Mouse (Mus musculus) common myeloid progenitor, adult 5-6 weeks (primary cell): ENCODE measurements around the gene Mrnip. TPM values are rescaled to one million over a fixed set of nuclear protein-coding genes. Genes with fewer than 3 reads are reported as not detected.
A peak's percentile ranks its signal among the peaks of the same experiment; 100 is the strongest.

Source experiments
- ATAC-seq: replicated peaks from 2 replicates; pipeline ENCODE4 v1.8.0; 2016; ENCODE audit warnings: low read depth, mild to moderate bottlenecking, moderate TSS enrichment, inconsistent platforms; ENCODE audit not compliant: poor library complexity, severe bottlenecking
- total RNA-seq: library from RNA; stranded (forward); fragments of 200-1000, 187-1606 nt; gene quantifications from 2 replicates; pipeline ENCODE4 v1.2.3, GENCODE M21; 2017

Mrnip gene
- total RNA-seq, 1 experiment from 2014 or later: 11.9 TPM

DNA sequence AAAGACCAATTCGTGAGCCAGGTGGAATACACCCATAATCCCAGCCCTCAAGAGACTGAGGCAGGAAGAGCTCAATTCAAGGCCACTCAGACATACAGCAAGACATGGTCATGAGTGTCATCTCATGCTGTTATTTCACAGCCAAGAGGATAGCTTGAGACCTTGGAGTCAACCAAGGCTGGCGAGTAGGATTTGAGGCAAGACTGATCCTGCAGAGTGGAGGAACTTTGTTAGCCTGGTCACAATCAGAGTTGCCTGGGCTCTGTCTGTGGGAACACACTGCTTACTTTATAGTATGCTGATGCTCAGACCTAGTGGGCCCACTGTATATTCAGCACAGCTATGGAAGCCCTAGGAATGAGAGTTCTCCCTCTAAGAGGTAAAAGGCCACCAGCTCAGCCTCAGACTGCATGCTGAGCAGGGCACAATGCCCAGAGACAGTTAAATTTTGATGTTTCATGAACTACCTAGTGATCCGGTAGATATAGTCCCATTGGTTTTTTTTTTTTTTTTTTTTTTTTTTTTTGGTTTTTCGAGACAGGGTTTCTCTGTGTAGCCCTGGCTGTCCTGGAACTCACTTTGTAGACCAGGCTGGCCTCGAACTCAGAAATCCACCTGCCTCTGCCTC, 24.1 kb downstream of the Mrnip start:
- ATAC-seq: no peak

DNA sequence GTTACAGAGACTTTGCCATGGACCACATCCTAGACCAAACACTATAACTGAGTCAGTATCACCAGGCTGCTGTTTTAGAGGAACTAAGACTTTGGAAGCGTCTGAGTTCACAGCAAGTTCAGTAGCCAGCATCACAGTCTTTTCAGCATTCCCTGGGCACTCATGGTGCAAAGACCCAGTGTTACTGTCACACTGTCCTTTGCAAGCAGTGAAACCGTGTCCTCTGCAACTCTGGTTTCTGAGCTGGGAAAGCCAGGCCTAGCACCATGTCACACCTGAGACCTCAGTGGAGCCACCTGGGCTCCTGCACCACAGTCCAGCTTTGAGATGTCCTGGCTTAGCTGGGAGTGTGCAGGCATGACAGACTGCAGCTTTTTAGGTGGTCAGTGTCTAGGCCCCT, 24.7 kb downstream of the Mrnip start:
- ATAC-seq: no peak

DNA sequence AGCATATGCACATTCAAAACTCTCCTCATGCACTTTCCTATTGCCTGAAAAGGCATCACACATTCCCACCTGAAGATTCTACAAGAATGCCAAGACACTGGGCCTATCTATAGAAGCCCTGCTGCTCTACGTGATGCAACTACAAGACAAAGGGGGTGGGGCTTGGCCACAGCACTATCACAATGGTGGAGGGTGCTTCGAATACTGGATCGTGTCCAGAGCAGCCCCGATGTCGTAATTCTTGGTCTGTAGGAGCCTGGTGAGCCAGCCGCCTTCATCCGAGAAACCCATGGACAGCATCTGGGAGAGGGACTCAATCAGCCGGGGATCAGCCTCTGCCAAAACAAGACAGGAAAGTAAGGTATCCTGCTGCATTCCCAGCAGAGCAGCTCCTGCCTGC, 26.4 kb downstream of the Mrnip start:
- ATAC-seq: peak; percentile 53; the same call in 1 of the 2 replicates

DNA sequence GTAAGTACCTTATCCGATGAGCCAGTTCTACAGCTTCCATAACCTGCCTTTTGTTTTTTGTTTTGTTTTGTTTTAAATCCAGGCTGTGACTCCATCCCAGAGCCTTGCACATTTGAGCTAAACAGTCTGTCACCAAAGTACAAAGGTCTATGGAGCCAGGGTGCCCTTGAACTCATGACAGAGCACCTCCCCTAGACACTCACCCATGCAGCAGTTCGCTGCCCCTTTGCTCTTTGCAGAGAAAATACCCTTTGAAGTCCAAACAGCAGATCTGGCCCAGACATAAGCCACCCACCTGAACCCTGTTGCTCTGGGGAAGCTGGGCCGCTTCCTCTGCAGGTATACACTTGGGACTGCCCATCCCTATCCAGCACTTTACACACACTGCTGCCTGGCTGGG, 27.3 kb downstream of the Mrnip start:
- no peak for ATAC-seq

DNA sequence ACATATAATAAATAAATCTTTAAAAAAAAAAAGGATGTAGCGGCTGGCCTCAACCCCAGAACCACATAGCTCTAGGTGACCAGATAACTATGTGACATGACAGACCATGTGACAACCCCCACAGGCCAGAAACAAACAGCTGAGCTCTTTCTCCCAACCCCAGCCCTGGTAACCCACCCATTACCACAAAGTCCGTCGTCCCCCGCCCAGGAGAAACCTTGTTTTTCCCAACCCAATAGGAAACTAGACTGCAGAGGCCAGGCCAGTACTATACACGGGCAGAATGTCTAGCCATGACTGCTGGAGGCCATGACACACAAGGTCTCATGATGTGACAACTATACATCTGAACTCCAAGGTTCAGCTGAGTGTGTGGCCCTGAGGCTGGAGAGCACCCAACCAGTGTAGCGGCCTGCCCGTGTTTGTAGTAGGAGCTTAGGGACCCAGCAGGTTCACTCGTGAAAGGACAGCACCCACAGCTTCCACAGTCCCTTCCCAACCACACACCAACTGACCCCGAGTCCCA, 29.1 kb downstream of the Mrnip start:
- ATAC-seq: no peak

DNA sequence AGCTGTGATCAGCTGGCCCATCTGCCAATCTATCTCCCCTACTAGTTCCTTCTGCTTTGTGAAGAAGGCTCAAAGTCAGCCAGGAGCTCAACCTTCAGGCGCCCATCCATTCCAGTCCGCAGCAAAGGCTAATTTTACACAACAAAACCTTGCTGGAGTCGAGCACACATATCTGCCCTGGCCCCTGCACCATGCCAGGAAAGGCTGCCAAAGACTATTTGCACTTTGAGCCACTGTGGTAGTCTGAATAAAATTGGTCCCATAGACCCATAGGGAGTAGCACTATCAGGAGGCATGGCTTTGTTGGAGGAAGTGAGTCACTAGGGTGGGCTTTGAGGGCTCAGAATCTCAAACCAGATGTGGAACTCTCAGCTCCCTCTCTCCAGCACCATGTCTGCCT, 31.2 kb downstream of the Mrnip start:
- no peak for ATAC-seq

DNA sequence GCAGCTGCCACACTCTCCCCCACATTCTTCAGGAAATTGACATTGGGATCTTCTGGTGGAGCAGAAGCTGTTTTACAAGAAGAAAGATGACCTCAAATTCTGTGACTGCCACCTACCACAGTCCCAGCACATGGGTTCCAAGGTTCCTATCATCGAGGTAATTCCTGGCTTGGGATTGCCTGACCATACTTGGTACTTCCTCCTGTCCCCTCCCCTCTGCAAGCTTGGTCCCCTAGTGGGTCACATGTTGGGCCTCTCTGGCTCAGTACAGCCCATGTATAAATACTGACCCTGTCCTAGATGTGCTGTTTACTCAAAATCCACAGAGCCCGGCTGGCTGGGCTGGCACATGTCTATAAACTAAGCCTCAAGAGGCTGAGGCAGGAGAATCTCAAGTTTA, 31.8 kb downstream of the Mrnip start:
- no peak for ATAC-seq

DNA sequence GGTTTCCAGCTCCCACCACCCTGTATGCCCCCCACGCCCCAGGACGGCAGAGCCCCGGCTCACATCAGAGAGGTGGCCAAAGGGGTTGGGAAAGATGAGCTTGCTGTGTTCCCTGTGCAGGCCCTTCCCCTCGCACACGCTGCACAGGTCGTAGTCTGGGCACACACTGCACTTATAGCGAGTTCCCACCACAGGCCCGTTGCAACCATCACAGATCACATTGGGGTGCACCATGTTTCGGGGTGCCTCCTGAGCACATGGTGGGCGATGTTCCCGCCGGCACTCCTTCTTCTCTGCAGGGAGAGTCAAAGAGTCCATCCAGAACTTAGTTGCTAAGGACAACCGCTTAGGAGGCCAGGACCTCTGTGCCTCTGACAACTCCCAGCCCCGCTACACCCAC, 33.1 kb downstream of the Mrnip start:
- ATAC-seq: no peak

DNA sequence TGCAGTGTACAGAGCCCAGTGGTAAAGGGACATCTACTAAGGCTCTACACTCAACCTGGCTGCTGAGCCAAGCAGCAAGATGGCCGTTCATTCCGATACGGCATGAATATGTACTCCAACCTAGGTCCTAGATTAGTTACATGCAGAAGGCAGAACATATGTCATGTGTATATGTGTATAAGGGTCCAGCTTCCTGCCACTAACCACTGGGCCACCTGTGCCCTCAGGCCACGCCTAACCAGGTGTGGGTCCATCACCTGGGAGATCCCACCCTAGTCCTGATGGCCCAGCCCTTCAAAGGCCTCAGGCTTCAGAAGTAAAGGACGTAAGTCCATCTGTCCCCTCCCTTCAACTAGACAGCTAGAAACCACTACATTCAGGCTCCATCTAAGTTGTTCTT, 33.8 kb downstream of the Mrnip start:
- ATAC-seq: no peak

DNA sequence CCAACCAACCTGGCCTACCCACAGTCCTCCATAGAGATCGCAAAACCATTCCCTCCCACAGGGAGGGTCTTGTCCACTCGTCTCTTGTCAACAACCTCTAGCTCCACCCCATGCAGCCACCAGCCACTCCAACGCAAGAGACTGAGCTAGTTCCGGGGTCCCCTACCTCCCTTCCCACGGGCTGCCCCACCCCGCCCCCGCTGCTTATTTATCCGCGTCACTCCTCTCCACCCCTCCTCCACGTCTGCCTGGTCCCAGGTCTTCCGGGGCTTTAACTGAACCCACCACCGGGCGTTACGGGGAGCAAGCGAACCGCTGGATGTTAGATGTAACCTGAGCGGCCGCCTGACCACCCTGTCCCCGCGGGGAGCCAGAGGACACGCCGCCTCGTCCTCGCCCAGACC, 35.9 kb downstream of the Mrnip start:
- peak; percentile 88 for ATAC-seq

DNA sequence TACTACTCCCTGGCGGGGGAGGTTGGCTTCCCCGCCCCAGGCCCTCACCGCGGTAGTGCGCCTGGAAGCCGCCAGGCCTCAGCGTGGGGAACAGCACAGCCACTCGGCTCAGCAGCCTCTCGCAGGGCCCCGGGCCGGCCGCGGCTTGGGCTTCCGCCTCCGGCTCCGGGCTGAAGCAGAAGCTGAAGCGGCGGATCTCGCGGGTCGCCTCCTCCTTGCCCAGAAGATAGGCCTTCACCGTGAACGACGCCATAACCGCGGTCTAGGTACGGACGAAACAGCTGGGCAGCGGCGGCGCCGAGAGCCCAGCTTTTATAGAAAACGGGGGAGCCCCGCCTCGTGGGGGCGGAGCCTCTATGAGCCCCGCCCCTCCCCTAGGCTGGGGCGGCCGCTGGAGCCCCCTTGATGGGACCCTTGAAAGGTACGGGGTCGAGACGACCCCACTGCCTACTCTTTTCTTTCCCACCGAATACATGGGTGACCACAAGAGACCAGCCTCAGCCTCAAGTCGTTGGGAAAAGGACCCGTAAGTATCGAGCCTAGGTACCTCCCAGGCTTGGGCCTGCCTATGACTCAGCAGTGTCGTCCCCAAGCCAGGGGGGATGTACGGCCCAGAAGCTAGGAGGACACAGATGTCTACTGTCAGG, 36.4 kb downstream of the Mrnip start, which contains the start of the genes Sqstm1 and Mgat4b:
Sqstm1 (minus strand) TSS at position 323 of the 647 bp plus-strand sequence.
Mgat4b (plus strand) TSS at position 386 of the 647 bp plus-strand sequence.
- ATAC-seq: peak; percentile 51

DNA sequence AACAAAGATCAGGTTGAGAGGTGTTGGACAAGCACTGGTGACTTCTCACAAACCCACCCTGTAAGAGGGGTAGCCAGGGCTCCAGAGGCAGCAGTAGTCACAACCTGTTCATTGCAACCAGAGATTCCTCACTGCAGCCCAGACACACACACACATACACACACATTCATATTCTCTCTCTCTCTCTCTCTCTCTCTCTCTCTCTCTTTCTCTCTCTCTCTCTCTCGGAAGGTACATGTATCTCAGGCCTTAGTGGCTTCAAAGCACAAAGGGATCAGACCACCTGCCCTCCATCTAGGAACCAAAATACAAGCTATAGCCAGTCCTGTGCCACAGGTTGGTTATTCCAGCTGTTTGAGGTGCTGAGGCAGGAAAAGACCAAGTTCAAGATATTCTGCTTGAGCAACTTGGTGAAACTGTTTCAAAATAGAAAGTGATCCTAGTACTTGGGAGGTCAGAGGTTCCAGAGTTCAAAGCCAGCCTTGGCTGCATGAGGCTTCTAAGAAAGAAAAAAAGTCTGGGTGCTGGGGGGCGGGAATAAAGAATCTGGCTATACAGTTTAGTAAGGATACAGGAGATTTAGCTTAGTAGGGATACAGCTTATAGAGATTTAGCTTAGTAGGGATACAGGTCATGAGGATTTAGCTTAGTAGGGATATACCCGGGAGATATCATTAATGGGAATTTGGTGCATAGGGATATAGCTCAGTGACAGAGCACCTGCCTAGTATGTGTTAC, 37.2 kb downstream of the Mrnip start:
- ATAC-seq: no peak

DNA sequence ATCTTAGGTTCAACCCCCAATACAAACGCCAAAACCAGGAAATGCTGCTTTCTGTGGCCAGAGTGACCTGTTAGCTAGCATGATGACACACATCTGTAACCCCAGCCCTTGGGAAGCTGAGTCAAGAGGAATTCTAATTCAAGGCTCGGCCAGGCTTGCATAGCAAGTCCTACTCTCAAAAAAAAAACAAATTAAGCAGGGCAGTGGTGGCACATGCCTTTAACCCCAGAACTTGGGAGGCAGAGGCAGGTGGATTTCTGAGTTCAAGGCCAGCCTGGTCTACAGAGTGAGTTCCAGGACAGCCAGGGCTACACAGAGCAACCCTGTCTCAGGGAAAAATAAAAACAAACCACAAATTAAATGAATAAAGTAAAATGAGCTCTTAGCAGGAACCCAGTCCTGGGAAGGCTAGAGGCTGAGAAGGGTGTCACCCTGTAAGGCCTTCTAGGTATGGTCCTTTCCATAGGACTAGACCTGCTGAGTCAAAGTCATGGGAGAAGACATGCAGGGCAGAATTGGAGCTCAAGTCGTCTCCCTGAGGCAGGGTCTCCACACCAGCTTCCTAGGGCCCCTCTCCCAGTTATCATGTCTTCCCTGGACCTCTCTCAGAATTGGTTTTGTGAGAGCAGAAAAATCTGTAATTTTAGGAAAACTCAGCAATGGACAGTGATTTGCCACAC, 38.0 kb downstream of the Mrnip start:
- ATAC-seq: no peak

DNA sequence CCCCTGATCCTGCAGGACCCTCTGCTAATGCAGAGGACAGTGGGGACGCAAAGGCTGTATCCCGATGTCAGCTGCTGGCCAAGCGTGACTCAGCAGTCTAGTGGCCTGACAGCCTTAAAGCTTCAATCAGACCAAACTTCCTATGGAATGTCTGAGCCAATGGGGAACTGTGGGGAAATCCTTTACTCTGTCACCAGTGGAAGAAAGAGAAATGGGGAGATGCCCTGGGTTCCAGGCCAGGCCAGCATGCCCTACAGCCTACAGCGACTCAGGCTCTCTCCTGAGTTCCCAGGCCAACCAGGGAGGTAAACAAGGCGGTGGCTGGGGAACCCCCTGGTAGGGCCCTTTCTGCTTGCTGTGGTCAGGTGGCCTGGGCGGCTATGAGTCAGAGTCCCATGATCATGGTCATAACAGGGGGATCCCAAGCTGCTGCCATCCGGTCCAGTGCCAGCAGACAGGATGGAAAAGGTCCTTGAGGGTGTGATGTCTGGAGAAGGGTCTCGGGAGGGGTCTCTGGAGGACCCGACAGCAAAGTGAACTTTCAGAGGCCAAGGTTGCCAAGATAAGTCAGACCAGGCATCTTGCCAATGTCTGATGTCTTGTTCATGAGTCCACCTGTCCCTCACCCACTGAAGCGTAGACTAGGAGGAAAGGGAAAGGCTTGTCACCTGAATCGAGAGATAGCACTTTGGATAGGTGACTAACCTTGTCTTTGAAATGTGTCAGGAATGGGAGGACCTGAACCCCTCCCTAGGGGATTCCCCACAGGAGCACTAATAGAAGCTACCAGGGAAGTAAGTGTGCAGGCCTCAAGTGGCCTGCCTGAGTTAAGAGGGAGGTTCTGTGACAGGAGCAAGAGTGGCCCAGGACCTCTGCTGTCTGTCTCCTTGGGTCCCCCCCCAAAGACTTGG, 38.9 kb downstream of the Mrnip start:
- no peak for ATAC-seq

DNA sequence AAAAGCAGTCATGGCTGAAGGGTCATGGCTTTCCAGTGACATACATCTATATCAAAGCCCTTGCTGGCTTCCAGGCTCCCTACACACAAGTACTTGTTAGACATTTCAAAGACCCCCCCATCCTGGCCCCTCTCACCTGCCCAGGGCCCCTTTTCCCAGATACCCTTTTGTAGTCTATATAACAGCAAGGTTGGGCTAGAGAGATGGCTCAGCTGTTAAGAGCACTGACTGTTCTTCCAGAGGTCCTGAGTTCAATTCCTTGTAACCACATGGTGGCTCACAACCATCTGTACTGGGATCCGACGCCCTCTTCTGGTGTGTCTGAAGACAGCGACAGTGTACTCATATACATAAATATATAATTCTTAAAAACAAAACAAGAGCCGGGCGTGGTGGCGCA, 40.4 kb downstream of the Mrnip start:
- ATAC-seq: no peak

DNA sequence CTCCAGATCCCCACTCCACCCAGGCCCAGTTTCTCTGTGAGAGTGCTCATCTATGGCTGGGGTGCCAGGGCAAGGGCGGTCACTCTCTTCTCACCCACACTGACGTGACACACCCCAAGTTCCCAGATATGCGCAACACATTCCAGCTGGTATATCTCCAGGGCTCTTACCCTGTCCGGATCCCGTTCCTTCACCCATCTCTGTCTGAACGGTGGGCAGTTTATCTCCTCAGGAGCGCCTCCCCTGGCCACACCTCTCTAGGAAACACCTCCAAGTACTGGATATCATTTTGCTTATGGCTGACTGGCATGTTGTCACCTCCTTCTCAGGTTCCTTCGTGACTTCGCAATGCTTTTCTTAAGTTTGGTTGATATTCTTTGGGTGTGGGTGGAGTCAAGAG, 41.4 kb downstream of the Mrnip start:
- no peak for ATAC-seq

DNA sequence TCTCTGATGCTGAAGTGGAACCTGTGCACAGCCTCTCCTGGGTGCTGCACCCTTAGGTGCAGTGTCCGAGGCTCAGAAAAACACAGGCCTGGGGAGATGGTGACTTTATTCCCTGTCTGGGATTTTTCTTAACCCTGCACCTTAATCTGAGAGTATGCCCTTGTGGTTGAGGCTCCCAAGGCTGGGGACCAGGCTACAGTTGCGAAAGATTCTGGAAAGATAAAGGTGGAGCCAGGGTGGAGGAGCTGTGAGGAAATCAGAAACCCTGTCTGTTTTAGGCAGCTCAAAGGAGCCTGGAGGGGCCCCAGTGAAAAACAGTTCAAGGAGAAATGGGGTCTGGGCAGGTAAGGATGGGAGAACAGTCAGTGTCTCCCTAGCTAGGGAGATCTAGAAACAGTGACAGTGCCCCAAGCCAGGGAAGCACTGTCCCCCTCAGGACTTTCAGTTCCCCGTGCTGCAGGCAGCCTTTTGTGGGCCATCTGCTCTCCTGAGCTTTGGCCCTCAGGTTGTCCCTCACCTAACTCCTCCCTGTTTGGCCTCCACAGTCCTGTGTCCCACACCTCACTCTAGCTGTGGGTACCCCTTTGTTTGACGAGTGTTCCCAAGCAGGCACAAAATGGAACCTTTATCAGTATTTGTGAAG, 42.6 kb downstream of the Mrnip start:
- ATAC-seq: no peak

DNA sequence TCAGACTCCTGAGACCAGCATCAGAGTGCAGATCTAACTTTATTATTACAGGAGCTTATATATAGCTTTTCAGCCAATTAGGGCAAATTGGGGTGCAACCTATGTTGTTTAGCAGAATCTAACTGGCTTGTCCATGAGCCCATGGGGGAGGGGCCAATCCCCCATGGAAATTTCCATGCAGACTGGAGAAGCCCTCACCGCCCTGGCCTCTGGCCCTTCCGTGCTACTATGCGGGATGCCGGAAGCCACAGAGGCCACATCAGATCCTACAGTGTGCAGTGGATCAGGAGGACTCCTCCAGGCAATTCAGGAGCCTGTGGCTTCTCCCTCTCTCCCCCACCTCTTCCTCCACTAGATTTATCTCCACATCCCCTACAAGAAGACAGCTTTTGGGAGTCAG, 43.6 kb downstream of the Mrnip start:
- ATAC-seq: no peak

DNA sequence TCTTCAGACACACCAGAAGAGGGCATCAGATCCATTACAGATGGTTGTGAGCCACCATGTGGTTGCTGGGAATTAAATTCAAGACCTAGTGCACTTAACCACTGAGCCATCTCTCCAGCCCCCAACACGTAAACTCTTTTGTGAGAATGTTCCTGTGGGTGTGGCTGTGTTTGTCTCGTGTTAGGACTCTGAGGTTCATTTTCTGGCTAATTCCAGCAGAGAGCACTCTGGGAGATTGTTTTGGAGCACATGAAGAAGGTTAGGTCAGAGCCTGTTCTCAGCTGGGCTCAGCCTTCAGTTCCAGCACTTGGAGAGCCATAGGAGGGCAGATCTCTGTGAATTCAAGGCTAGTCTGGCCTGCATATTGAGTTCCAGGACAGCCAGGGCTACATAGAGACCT, 45.6 kb downstream of the Mrnip start:
- ATAC-seq: no peak
